Mouse (Mus musculus) large intestine, adult 2 months (tissue): ENCODE data around the gene Prokr2. TPM values are rescaled to one million over a fixed set of nuclear protein-coding genes. Genes with fewer than 3 reads are reported as not detected.

Source experiments
- DNase-seq: peaks from one replicate; pipeline ENCODE4 v3.0.0-alpha.2; 2012; ENCODE audit warnings: low read depth, low spot score
- WGBS: fragments of 180-500 bp; shearing (Covaris S2); methylation state at CpG from one replicate; pipeline ENCODE4 v1.1.7; 2018; 5-methylcytosine and 5-hydroxymethylcytosine counted together
- polyA plus RNA-seq: library from polyadenylated mRNA; depleted of rRNA; stranded (reverse); fragments of >200 nt; gene quantifications from 2 replicates; pipeline ENCODE4 v1.2.3, GENCODE M21; 2012; rRNA removed

Prokr2 gene
- polyA plus RNA-seq = not detected in 2 replicates

DNA sequence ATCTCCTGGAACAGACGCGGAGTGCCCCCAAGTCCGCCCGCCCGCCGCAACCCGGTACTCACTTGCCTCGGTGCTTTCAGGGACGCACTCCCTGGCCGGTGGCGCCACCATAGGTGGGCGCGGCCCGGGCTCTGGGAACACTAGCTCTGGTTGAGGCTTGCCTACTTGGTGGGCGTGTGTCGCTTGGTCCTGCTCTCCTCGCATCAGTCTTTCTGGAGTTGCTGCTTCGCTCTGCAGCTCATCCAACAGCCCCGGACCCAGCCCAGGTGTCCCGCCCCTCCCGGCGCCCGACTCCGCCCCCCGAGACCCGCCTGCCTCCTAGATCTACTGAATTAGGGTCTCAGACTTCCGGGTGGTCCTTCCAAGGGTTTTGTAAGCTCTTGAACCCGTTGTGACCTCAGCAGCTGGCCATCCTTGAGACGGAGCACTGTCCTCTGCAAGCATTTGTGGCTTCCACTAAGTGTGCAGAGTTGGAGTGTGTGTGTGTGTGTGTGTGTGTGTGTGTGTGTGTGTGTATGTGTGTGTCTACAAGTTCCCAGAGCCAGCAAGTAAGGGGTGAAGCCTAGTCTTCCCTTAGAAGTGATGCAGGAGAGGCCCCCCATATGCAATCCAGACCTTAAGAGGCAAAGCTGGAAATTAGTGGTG is at the start of gene Prokr2:
Prokr2 (minus strand) TSS at position 254 of the 645 bp plus-strand sequence.
- 3% methylated on average over 29 of the region's 29 CpGs for WGBS
- no peak for DNase-seq

DNA sequence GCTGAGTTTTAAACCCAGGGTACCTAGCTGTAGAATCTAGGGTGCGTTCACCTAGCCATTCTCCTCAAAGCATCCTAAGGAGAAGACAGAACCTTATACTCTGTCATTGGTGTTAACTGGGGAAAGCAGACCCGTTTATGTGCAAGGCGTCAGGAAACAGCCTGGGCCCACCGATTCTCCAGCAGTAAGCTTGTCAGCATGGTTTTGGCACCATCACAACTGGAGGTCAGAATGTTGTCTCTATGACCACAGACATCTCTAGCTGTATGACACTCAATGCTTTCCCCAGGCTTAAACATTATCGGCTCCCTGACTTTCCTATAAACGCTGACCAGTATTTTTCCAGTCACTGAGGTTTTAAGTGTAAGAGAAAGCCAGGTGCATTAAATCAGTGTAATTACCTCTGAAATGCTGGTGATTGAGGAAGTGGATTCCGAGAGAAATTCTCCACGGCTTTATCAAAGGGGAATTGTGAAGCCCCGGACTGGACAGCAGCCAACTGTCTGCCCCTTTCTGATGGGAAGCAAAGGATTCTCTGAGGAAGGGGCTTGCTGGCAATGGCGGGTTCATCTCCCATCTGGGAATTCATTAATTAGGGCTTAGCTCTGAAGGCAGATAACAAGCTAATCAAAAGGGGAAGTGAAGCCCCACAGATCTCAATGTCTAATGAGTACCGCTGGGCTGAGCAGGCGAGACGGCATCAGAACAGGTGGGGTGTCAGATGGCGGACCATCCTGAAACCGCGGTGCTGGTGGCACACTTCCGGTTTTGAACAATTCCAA is 42.1 kb upstream of the Prokr2 start:
- 53% methylated on average over 17 of the region's 17 CpGs for WGBS
- DNase-seq = no peak

DNA sequence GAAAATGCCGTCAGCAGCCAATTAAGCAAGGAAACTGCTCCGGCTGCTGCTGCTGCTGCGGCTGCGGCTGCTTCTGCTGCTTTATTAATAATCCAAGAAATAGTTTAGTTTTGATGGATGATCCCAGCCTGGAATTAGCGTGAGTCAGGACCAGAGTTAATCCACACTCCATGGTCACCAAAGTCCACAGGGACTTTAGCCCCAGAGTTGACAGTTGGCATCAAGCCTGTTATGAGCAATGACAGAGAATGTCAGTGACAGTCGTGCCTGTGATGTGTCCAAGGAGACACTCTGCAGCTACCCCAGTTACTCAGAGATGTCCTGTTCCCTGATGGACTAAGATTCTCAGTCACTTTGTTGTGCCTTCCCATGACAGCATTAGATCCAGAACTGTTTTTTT is 40.3 kb upstream of the Prokr2 start:
- DNase-seq = no peak
- WGBS = 78% methylated on average over 6 of the region's 6 CpGs

- WGBS = 69% methylated on average over 7 of the region's 7 CpGs
- no peak for DNase-seq
Observed at GRCm38 (mm10) chr2:132423411-132424047, 38.3 kb upstream of the Prokr2 start.

DNA sequence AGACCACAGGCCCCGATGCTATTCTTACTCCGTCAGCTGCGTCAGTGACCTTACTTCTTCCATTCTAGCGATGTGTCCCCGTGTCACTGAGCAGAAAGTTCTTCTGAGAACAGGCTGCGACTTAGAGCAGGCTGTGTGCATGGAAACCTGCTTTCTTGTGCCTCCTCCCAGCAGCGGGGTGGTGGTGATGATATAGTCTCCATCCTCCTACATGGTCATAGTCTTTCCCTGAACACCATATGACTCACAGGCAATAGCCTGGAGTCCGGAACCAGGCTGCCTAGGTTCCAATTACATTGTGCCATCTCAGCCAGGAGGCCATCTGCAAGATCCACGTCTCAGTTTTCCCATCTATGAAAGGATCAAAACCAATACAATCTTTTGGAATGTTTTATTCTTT is 37.6 kb upstream of the Prokr2 start:
- DNase-seq = no peak
- 87% methylated on average over 9 of the region's 9 CpGs for WGBS

DNA sequence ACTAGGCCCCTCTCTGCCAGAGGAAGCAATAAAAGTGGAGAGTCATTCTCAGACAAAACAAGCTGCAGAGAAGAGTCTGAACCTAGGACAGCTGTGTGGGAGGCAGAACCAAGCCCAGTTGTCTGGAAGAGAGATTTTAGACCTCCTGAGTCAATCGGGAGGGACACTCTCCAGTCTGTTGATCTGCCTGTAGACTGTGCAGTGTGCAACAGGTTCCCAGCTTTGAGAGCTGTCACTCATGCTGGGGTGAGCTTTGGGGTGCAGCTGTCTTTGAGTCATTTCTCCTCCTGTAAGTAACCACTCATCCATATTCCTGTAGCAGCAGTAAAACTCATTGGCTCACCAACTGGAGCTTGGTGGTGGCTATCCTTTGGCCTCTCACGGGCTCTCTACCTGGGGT is 33.2 kb upstream of the Prokr2 start:
- WGBS = 61% methylated on average over 2 of the region's 2 CpGs
- DNase-seq = no peak

DNA sequence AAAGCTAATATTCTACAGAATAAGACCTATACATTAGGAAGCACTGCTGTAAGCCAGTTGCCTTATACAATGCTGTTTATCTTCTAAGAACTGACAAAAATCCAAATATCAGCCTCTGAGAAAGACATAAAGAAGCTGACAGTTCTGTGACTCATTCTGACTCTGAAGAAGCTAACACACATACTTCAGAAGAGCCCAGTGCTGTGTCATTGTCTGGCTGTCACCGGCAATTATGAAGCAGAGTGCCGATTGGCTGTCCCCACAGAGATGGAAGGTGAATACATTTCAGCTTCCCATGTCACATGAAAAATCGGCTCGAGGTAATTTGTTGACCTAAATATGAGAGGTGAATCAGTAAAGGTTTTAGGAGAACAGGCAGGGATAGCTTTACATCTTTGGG is 24.9 kb upstream of the Prokr2 start:
- no peak for DNase-seq

GRCm38 (mm10) chr2:132398136-132398535 is 12.9 kb upstream of the Prokr2 start:
- 86% methylated on average over 8 of the region's 8 CpGs for WGBS

More for the DNA sequence above, 24.9 kb upstream of the Prokr2 start:
- WGBS = 91% methylated on average over 4 of the region's 4 CpGs

GRCm38 (mm10) chr2:132395753-132396152 is 10.5 kb upstream of the Prokr2 start:
- DNase-seq = no peak
- WGBS = 59% methylated on average over 1 of the region's 1 CpGs

More at GRCm38 (mm10) chr2:132398136-132398535, 12.9 kb upstream of the Prokr2 start:
- DNase-seq = no peak

- 82% methylated on average over 8 of the region's 8 CpGs for WGBS
- no peak for DNase-seq
Observed at GRCm38 (mm10) chr2:132390607-132391160, 5.4 kb upstream of the Prokr2 start.

GRCm38 (mm10) chr2:132389562-132389961 is 4.3 kb upstream of the Prokr2 start:
- 24% methylated on average over 7 of the region's 7 CpGs for WGBS

DNA sequence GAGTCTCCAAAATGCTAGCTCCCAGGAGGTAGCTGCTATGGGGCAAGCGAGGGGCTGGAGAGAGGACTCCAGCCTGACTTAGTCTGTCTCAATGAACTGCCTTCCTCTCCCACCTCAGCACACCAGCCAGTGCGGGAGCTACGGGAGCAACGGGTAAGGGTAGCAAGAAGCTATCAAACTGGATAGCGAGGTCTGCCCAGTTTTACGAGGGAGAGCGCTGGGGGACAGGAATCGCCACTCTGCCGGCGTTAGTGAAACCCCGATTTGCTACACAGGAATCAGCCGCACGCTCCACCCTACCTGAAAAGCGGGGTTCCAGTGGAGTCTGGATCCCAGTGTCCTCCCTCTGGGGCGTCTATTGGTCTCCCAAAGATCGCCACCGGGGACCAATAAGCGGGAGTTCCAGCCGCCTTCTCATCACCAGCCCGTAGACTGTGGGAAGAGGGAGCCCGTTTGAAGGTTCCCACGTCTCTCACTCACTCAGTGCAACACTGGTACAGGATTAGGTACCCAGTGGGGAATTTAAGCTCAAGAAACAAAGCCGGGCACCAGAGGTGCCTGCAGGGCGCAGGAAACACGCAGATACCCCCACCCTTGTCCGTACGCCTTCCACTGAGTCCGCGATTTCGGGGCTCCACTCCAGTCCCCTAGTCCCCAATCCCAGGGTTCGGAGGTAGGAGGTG is 595 bp downstream of the Prokr2 start:
- DNase-seq = no peak
- 2% methylated on average over 31 of the region's 31 CpGs for WGBS

More at GRCm38 (mm10) chr2:132389562-132389961, 4.3 kb upstream of the Prokr2 start:
- DNase-seq = no peak

DNA sequence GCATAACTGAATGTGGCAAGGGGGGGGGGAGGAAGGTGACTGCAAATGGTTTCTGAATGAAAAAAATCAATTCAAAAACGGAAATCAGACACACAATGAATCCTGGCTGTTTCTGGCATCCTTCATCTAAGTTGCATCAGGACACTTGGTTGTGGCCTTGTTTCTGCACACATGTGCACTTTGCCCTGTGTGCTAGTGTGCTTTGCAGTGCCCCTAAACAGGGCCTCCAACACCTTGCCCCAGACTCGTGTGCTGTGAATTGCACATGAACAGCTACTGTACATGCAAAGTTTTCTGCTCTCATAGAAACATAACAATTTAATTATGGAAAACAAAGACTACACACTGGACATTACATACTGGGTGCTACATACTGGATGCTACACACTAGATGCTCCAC is 2.9 kb downstream of the Prokr2 start:
- no peak for DNase-seq
- WGBS = 44% methylated on average over 2 of the region's 2 CpGs

DNA sequence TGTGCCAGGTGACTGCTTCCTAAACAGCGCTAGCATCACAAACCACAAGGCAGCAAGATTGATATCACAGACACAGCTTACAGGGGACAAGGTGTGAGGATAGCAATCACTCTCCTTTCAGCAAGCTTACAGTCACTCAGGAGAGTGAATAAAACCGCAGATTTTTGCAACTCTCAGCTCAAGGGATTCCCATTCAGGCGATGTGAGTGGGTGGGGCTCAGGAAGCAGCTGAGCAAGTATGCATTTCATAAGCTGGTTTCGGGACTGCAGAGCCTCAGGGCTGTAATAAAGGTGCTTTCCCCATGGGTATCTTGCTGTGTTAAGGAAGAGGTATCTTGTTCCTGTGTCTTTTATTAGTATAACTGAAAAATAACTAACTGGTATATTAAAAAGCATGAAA is 5.6 kb downstream of the Prokr2 start:
- 33% methylated on average over 4 of the region's 4 CpGs for WGBS
- no peak for DNase-seq

DNA sequence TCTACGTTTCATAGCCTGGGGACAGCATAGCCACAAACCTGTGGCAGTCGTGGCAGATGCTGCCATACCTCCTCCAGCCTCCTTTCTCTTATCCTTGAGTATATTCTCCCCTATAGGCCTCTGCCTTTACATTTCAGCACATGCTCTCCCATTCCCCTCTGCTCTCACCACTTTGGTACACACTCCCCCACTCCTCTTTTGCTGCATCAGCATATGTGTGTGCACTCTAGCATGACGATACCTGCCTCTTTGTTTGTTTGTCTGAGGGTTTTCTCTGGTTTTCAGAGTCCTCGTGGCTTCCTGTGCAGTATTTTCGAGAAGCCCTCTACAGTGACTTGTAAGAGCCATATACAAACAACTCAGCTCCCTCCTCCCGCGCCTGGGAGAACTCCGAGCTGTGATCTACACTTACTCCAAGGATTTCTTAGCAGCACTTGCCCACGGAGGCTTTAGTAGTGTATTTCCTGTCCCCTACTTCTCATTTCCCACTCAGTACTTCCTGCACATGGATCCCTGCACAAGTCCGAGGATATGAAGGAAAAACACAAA is 6.6 kb downstream of the Prokr2 start:
- DNase-seq = no peak
- WGBS = 50% methylated on average over 10 of the region's 10 CpGs

GRCm38 (mm10) chr2:132377436-132377835 is 7.8 kb downstream of the Prokr2 start:
- WGBS = 25% methylated on average over 2 of the region's 2 CpGs
- no peak for DNase-seq

DNA sequence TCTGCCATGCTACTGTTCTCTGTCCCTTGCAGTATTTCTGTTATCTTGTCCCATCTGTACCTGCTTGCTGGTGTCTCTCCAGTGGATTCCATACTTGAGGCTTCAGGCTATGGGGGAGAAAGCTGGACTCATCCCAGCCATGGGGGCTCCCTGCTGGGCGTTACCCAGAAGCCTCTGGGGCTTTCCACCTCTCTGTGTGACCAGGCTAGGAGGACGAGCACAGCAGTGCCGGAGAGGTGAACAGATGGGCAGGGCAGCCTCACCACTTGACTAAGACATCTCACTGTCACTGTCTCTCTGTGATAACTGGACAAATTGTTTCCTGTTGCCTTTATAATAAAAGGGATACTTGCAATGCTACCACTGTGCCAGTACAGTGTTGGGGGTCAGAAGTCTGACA is 9.5 kb downstream of the Prokr2 start:
- WGBS = 70% methylated on average over 3 of the region's 3 CpGs
- no peak for DNase-seq

GRCm38 (mm10) chr2:132375135-132375534 is 10.1 kb downstream of the Prokr2 start:
- WGBS = 70% methylated on average over 9 of the region's 9 CpGs
- DNase-seq = no peak

DNA sequence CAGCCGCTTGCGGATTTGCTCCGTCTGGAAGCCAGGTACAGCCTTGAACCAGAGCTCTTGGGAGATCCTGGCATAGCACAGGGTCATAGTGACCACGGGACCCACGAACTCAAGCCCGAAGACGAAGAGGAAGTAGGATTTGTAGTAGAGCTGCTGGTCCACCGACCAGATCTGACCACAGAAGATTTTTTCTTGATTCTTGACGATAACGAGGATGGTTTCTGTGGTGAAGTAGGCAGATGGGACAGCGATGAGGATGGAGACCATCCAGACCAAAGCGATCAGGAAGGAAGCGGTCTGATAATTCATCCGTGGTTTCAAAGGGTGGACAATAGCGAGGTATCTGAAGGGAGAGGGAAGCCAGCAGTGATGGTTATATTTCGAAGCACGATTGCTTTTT is 11.5 kb downstream of the Prokr2 start:
- WGBS = 85% methylated on average over 17 of the region's 17 CpGs
- DNase-seq = no peak

DNA sequence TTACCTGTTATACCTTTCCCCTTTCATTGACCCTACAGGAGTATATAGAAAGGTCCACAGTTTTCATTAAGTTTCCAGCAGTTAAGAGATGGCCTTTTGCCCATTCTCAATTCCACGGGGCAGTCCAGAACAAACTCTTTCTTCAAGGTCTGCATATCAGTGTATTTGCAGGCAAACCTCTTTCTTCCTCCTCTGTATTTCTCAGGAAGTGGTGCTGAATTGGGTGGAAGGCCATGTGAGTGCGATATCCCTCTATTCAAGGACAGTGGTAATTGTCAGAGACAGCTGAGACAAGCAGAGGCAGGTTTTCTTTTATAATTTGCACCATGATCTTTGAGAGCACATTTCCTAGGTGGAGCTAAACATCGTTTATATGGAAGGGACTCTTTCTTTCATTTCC is 16.8 kb downstream of the Prokr2 start:
- DNase-seq = no peak
- 62% methylated on average over 3 of the region's 3 CpGs for WGBS
